Mouse (Mus musculus) embryonic facial prominence, embryonic 10.5 days (tissue): ENCODE measurements around the gene Ppia. TPM values are rescaled to one million over a fixed set of nuclear protein-coding genes. Genes with fewer than 3 reads are reported as not detected.

ENCODE experiments used
- DNase-seq: peaks from one replicate; pipeline ENCODE4 v3.0.0-alpha.2; 2017; ENCODE audit warnings: low spot score
- H3K27ac ChIP-seq: fragments of 300-500 bp; sonication (generic); replicated peaks from 2 replicates; pipeline ENCODE4 v1.5.1; 2016; ENCODE audit warnings: mild to moderate bottlenecking
- H3K27me3 ChIP-seq: fragments of 300-500 bp; sonication (generic); replicated peaks from 2 replicates; pipeline ENCODE4 v1.6.1; 2016; ENCODE audit warnings: low read depth, mild to moderate bottlenecking; ENCODE audit not compliant: poor library complexity, severe bottlenecking
- H3K36me3 ChIP-seq: fragments of 300-500 bp; sonication (generic); replicated peaks from 2 replicates; pipeline ENCODE4 v1.6.1; 2016; ENCODE audit warnings: mild to moderate bottlenecking, moderate library complexity
- H3K4me1 ChIP-seq: fragments of 300-500 bp; sonication (generic); 2 replicates; pipeline ENCODE4 v1.6.1; 2016
- H3K4me3 ChIP-seq: fragments of 300-500 bp; sonication (generic); 2 replicates; pipeline ENCODE4 v1.5.1; 2016; ENCODE audit warnings: mild to moderate bottlenecking, moderate library complexity
- H3K9me3 ChIP-seq: fragments of 300-500 bp; sonication (generic); 2 replicates; pipeline ENCODE4 v1.6.1; 2016; ENCODE audit warnings: mild to moderate bottlenecking
- WGBS: fragments of 180-500 bp; shearing (Covaris S2); methylation state at CpG from one replicate; pipeline ENCODE4 v1.1.7; 2016; 5-methylcytosine and 5-hydroxymethylcytosine counted together
- polyA plus RNA-seq: library from polyadenylated mRNA; unstranded; fragments of >200 nt; fragmentation: Nextera tagmentation; extraction: Ambion mirVana; gene quantifications from 2 replicates; pipeline ENCODE4 v1.2.1, GENCODE M21; 2016

Ppia gene
- polyA plus RNA-seq, 1 experiment from 2014 or later = 6,156 TPM

DNA sequence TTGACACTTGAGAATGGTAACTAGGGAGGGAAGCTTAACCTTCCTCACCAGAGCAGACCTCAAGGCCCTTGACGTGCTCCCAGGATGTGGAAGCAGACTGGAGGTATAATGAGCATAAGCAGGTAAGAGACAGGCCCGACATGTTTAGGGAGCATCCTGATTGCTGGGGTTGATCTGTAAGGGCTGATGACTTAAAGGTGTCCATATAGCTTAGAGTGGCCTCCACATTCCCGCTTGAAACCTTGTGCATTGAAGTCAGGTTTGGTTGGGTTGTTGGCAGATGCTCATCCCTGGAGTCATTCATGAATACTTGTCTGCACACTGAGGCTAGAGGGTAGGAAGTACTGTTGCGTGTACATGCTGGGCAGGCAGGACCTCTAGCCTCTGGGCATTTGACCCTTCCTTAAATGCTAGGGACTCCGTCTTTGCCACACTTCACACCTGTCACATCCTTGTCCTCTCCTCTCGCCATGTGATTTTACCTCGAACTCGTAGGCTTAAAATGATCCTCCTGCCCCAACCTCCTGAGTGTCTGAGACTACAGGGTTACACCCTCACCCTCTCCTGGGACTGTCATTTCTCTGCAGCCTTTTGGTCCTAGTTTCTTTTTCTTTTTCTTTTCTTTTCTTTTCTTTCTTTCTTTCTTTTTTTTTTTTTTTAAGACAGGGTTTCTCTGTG, 24.7 kb upstream of the Ppia start:
- peak overlapping the region; percentile 92 for H3K4me3 ChIP-seq
- H3K9me3 ChIP-seq = no peaks in the 10 kb centered on the region
- no peak overlapping the region for H3K27ac ChIP-seq
- peaks cover 28% of the 10 kb centered on the region for H3K4me1 ChIP-seq
- 82% methylated on average over 8 of the region's 8 CpGs for WGBS
- no peaks in the 10 kb centered on the region for H3K27me3 ChIP-seq
- H3K36me3 ChIP-seq = peaks cover 44% of the 10 kb centered on the region
- DNase-seq = no peak

DNA sequence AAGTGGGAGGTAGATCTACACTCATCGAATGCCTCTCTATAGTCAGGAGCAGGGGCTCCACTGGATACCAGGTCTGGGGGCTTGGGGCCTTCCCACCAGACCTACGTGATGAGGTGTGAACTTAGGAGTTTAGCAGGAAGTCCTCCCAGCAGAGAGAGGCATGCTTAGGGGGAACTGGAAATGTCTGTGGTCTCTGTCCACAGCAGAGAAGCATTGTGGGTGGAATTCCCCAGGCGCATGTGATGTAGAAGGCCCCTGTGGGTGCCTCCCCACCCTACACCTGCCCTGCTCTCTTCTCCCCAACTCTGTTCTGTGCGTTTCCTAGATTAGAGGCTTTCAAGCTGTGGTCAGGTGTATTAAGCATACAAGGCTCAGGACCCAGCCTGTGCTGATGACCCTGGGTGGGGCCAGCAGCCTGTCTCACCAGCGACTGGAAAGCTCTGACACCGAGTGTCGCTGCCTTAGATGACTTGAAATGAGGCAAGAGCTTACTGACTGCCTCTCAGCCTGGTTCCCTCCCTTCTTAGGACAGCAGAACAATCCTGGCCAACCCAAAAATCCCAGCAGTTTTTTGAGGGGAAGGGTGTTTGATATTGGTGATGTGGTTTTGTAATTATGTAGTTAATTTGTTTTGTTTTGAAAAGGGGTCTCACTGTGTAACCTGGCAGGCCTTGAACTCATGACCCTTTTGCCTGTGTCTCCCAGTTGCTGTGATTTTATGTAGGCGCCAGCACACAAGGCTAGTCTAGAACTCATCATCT, 23.5 kb upstream of the Ppia start:
- Histone ChIP-seq H3K4me1 (peaks cover 30% of the 10 kb centered on the region), H3K36me3 (peaks cover 56% of the 10 kb centered on the region), H3K4me3 (no peak overlapping the region), H3K9me3 (no peaks in the 10 kb centered on the region), H3K27me3 (no peaks in the 10 kb centered on the region), H3K27ac (no peak overlapping the region)
- no peak for DNase-seq
- 88% methylated on average over 8 of the region's 8 CpGs for WGBS

DNA sequence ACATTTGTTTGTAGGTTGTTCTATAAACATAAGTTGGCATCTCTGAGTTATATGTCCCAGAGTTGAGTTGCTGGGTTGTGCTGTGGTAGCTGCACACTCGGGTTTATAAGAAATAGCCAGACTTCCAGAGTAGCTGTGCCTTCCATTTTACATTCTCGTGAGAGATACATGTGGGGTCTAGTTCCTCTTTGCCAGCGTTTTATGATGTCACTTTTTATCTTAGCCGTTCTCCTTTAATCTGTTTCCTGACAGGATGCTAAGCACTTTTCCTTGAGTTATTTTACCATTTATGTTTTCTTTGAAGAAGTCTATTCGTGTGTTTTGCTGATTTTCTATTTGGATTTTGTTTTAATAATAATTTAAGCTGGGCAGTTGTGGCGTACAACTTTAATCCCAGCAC, 22.4 kb upstream of the Ppia start:
- Histone ChIP-seq H3K4me3 (no peak overlapping the region), H3K27ac (no peak overlapping the region), H3K9me3 (no peaks in the 10 kb centered on the region), H3K4me1 (peaks cover 30% of the 10 kb centered on the region), H3K36me3 (peaks cover 67% of the 10 kb centered on the region), H3K27me3 (no peaks in the 10 kb centered on the region)
- 87% methylated on average over 6 of the region's 6 CpGs for WGBS
- no peak for DNase-seq

DNA sequence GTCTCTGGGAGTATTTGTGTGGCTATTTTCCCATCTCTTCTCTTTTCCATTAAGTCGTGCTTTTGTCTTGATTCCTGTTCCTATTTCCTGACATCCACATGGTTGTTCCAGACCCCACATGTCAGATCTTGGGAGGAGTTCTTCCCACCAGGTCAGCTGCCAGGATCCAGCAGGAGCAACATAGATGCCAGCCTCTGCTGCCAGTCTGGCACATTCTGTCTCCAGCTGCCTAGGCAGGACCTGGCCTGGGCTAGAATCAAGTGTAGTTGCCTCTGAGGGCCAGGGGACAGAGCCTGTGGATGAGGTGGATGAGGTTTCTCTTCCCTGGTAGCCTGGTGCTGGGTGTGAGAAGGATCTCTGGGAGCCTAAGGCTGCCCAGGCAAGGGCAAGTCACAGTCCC, 21.4 kb upstream of the Ppia start:
- Histone ChIP-seq H3K27ac (no peak overlapping the region), H3K9me3 (no peaks in the 10 kb centered on the region), H3K36me3 (peaks cover 77% of the 10 kb centered on the region), H3K4me3 (no peak overlapping the region), H3K4me1 (peaks cover 27% of the 10 kb centered on the region), H3K27me3 (no peaks in the 10 kb centered on the region)
- no peak for DNase-seq
- 76% methylated on average over 1 of the region's 1 CpGs for WGBS

DNA sequence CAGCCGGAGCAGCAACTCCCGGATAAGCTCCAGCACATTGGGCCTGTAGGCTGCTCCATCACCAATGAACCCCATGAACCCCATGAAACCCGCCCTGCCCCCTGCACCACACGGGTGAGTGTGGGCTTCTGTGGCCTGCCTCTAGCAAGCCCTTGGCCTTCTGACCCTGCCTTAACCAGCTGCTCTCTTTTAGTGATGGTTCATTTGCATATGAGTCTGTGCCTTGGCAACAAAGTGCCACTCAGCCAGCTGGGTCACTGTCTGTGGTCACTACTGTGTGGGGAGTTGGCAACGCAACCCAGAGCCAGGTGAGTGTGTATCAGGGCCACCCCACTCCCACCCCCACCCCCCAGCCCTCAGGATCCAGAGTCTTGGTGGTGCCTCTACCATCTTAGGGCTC, 19.7 kb upstream of the Ppia start:
- no peak overlapping the region for H3K27ac ChIP-seq
- peaks cover 92% of the 10 kb centered on the region for H3K36me3 ChIP-seq
- peaks cover 16% of the 10 kb centered on the region for H3K4me1 ChIP-seq
- H3K27me3 ChIP-seq = no peaks in the 10 kb centered on the region
- no peaks in the 10 kb centered on the region for H3K9me3 ChIP-seq
- no peak overlapping the region for H3K4me3 ChIP-seq
- no peak for DNase-seq
- WGBS = 91% methylated on average over 5 of the region's 5 CpGs

DNA sequence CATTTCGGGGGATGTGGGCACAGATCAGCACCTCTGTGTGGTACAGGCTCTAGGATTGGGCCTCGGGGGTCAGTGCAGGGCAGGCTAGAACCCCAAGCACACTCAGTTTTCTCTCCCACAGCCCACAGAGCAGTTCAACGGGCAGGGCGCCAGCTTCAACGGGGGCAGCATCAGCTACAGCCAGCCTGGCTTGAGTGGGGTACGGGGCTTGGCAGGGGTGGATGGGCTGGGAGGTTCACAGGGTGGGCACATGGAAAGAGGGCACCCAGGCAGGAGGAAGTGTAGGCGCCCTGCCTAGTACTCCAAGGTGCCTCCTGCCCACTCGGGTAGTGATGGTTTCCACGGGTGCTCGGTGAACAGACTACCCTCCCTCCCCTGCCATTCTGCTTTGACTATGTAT, 17.1 kb upstream of the Ppia start:
- H3K27ac ChIP-seq = no peak overlapping the region
- H3K4me1 ChIP-seq = peaks cover 4% of the 10 kb centered on the region; the same call in 1 of the 2 replicates
- peaks cover 96% of the 10 kb centered on the region for H3K36me3 ChIP-seq
- no peaks in the 10 kb centered on the region for H3K27me3 ChIP-seq
- whole genome bisulfite sequencing = 94% methylated on average over 10 of the region's 10 CpGs
- H3K9me3 ChIP-seq = no peaks in the 10 kb centered on the region
- no peak overlapping the region for H3K4me3 ChIP-seq
- DNase-seq = no peak

DNA sequence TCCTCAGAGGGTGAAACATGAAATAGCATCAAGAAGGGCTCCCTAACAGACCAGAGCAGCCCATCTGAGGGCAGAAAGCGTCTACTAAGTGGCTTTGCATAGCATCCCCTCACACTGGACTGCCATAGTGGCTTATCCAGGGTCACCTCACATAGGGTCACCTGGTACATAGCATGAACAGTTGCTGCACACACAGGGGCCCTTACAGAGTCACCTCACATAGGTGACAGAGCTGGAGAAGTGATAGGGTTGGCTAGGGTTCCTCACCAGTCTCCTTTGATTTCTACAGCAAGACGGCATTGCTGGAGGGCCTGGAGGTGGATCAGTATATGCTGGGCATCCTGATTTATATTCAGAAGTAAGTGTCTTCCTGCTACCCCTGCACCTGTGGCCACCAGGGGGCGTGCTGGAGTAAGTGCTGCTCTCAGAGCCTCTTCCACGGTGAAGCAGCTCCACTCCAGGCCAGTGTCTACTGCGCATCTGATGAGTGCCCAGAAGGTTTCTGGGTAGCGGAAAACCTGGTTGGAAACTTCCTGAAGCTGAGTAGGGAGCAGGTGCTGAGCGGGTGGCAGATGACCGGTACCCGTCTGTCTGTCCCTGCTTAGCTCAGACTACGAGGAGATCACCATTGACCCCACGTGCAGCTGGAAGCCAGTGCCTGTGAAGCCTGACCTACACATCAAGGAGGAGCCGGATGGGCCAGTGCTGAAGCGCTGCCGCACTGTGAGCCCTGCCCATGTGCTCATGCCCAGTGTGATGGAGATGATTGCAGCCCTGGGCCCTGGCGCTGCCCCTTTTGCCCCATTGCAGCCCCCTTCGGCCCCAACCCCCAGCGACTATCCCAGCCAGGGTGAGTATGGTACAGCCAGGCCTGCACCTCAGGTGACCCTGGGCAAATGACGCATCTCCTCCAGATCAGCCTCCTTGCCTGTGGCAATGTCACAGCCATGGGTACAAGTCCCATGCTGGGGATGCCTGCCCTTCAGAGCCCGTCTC, 12.4 kb upstream of the Ppia start:
- Histone ChIP-seq H3K36me3 (peaks cover 92% of the 10 kb centered on the region), H3K27me3 (no peaks in the 10 kb centered on the region)
- WGBS = 88% methylated on average over 19 of the region's 19 CpGs

DNA sequence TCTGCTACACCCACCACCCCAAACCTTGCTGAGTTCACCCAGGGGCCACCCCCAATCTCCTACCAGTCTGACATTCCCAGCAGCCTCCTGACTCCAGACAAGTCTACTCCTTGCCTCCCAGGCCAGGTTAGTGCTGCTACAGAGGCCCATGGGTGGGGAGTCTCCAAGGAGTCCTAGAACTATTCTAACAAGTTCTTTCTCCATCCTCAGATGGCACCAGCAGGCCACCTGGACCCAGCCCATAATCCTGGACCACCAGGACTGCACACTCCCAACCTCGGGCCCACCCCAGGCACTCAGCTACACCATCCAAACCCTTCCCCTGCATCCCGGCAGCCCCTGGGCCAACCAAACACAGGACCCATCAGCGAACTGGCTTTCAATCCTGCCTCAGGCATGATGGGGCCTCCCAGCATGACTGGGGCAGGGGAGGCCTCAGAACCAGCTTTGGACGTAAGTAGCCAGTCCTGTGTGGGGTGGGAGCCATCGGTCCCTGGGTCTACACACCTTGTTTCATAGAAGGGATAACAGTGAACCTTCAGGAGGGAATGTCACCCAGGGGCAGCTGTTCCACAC, 11.3 kb upstream of the Ppia start:
- Histone ChIP-seq H3K4me1 (peaks cover 27% of the 10 kb centered on the region), H3K27ac (no peak overlapping the region), H3K9me3 (no peaks in the 10 kb centered on the region), H3K27me3 (no peaks in the 10 kb centered on the region), H3K4me3 (no peak overlapping the region), H3K36me3 (peaks cover 81% of the 10 kb centered on the region)
- DNase-seq = no peak
- WGBS = 91% methylated on average over 5 of the region's 5 CpGs

More for the DNA sequence above, 12.4 kb upstream of the Ppia start:
- no peak overlapping the region for H3K4me3 ChIP-seq
- H3K27ac ChIP-seq = no peak overlapping the region
- H3K4me1 ChIP-seq = peaks cover 27% of the 10 kb centered on the region
- H3K9me3 ChIP-seq = no peaks in the 10 kb centered on the region
- peak; percentile 77 for DNase-seq

DNA sequence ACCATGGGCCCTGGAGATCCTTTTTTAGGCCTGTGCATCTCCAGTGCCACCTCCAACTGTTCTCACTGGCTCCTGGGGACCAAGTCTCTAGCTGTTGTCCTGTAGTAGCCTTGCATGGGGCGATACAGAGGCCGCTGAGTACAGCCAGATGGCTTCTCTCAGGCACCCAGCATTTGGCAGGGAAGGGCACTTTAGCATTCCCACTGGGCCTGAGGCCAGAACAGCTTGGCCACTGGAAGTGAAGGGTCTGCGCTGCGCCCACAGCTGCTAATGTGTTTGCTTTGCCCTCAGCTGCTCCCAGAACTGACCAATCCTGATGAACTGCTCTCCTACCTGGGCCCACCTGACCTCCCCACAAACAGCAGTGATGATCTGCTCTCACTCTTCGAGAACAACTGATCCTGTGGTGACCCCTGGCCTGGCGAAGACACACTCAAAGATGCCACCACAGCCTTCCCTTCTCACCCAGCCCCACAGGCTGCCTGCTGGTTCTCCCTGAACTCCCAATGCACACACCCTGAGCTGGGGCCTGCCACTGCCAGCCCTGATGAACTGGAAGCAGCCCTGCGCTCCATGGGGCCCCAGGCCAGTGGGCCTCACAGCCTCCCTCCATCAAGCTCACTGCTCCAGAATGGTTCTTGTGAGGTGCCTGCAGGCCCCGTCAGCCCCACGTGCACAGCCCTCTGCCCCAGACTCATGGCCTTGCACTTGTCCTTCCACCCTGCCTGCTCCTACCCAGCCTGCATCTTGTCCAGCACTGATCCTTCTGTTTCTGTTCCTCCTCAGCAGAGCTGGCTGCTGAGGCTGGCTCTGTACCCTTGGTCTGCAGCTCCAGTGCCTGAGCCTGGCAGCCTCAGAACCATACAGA, 10.3 kb upstream of the Ppia start:
- 91% methylated on average over 9 of the region's 9 CpGs for WGBS
- Histone ChIP-seq H3K36me3 (peaks cover 71% of the 10 kb centered on the region), H3K9me3 (no peaks in the 10 kb centered on the region), H3K4me1 (peaks cover 27% of the 10 kb centered on the region), H3K27me3 (no peaks in the 10 kb centered on the region), H3K27ac (peak overlapping the region; percentile 79), H3K4me3 (no peak overlapping the region)
- DNase-seq = no peak

DNA sequence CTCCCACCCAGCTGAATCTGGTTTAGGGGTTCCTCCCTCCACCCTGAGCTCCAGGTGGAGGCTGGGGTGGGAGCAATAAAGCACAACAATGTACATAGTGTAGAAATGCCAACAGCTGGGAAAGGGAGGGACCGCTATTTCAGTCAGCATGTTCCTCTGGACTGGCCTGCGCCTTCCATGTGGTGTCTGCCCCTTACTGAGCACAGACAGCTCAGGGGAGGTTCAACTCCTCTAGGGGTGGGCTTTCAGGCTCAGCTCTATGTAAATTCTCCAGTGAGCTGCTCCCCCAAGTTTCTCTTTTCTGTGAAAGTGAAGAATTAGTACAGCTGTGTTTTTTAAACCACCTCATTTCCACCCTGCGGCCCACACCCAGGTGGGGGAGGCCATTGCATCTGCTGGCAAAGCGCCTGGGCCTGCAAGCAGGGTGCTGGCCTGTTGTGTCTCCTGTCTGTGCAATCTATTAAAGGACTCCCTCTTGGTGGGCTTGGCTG, 9.6 kb upstream of the Ppia start:
- Histone ChIP-seq H3K4me3 (peak overlapping the region; percentile 36; the same call in 1 of the 2 replicates), H3K27ac (peak overlapping the region; percentile 79), H3K27me3 (no peaks in the 10 kb centered on the region), H3K4me1 (peaks cover 32% of the 10 kb centered on the region), H3K9me3 (no peaks in the 10 kb centered on the region), H3K36me3 (peaks cover 64% of the 10 kb centered on the region)
- DNase-seq = no peak
- 85% methylated on average over 4 of the region's 4 CpGs for WGBS
